Mouse (Mus musculus): ENCODE results near the gene Jtb. TPM values are rescaled to one million over a fixed set of nuclear protein-coding genes. Genes with fewer than 3 reads are reported as not detected.
A peak's percentile ranks its signal among the peaks of the same experiment; 100 is the strongest.

Gene Jtb
- polyA plus RNA-seq, 1 experiment from 2014 or later = 68.7 TPM

- no peaks in the 10 kb centered on the region for H3K27me3 ChIP-seq (ENCODE audit: insufficient read depth, low read length)
- H3K9ac ChIP-seq (replicated peaks) = no peak overlapping the region
- no peaks in the 10 kb centered on the region for H3K36me3 ChIP-seq (replicated peaks; ENCODE audit: insufficient read depth, low read length)
- H3K4me2 ChIP-seq (ENCODE audit: low read depth, low read length) = no peak overlapping the region
- peaks cover 24% of the 10 kb centered on the region for H3K4me1 ChIP-seq (ENCODE audit: insufficient read depth)
- no peaks in the 10 kb centered on the region for H3K9me3 ChIP-seq (ENCODE audit: low read length)
- H3K4me3 ChIP-seq (ENCODE audit: low read depth, low read length) = no peak overlapping the region
- TF ChIP-seq CTCF (IDR thresholded peaks at IDR 0.05; ENCODE audit: low read depth) (no peak), EP300 (IDR thresholded peaks at IDR 0.05; ENCODE audit: low read depth) (no peak)
- 69% methylated on average over 10 of the region's 10 CpGs for WGBS (ENCODE audit: insufficient replicate concordance)
- no peak for DNase-seq
- H3K27ac ChIP-seq (ENCODE audit: low read depth) = no peak overlapping the region
- ATAC-seq = no peak
Observed at GRCm38 (mm10) chr3:90241669-90242358, 10.4 kb downstream of the Jtb start.

DNA sequence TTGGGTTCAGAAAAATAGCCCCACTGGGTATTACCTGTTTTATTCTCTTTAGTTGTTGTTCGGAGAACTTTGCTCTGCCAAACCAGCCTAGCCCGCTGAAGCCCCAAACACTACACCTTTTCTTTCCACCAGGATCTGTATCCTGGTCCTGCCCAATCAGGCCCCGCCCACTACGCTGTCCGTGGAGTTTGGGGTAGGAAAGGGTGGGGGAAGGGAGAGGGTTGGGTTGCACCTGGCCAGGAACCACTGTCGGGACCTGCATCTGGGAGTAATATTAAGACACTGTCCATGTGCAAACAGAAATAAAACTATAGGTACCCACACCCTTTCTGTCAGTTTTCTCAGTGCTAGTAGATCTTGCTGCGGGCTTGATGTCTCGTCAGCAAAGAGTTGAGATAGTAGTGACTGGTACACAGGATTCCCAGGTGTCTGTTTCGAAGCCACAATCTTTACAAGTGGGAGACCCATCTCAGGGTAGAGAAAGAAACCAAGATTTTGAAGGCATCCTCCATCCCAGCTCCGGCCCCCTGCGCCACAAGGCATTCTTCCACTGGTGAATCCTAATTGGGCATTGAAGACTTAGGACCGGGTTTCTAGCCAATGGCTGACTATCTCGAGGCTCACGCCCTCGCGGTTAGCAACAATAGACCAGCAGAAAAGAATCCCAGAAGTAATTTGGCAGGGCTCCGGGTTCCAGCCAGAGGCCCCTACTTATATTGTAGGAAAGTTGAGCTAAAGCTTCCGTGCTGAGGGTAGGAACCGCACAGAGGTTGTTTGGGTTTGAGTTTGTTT lies 11.8 kb downstream of the Jtb start, which contains the start of gene Creb3l4:
Creb3l4 (minus strand) TSS at position 529 of the 792 bp plus-strand sequence.
- Histone ChIP-seq H3K36me3 (replicated peaks; ENCODE audit: insufficient read depth, low read length) (no peaks in the 10 kb centered on the region), H3K4me3 (ENCODE audit: low read depth, low read length) (peak within 1 kb of the TSS; percentile 21), H3K27me3 (ENCODE audit: insufficient read depth, low read length) (no peaks in the 10 kb centered on the region), H3K9ac (replicated peaks) (no peak within 1 kb of the TSS), H3K27ac (ENCODE audit: low read depth) (no peak within 1 kb of the TSS), H3K4me2 (ENCODE audit: low read depth, low read length) (peak within 1 kb of the TSS; percentile 63), H3K9me3 (ENCODE audit: low read length) (no peaks in the 10 kb centered on the region), H3K4me1 (ENCODE audit: insufficient read depth) (peaks cover 28% of the 10 kb centered on the region)
- WGBS (ENCODE audit: insufficient replicate concordance) = 26% methylated on average over 19 of the region's 19 CpGs
- ATAC-seq (no peak), DNase-seq (no peak)
- no peak for TF ChIP-seq EP300 (IDR thresholded peaks at IDR 0.05; ENCODE audit: low read depth)
- TF ChIP-seq CTCF (IDR thresholded peaks at IDR 0.05; ENCODE audit: low read depth) = no peak

GRCm38 (mm10) chr3:90245406-90245805 lies 14.0 kb downstream of the Jtb start:
- DNase-seq (no peak), ATAC-seq (no peak)
- no peak overlapping the region for H3K27ac ChIP-seq (ENCODE audit: low read depth)

GRCm38 (mm10) chr3:90247630-90247959 lies 16.2 kb downstream of the Jtb start:
- Histone ChIP-seq H3K4me3 (ENCODE audit: low read depth, low read length) (peak overlapping the region; percentile 61), H3K27ac (ENCODE audit: low read depth) (peak overlapping the region; percentile 91), H3K36me3 (replicated peaks; ENCODE audit: insufficient read depth, low read length) (peaks cover 12% of the 10 kb centered on the region), H3K4me1 (ENCODE audit: insufficient read depth) (peaks cover 12% of the 10 kb centered on the region), H3K4me2 (ENCODE audit: low read depth, low read length) (peak overlapping the region; percentile 84), H3K9ac (replicated peaks) (peak overlapping the region; percentile 70), H3K9me3 (ENCODE audit: low read length) (no peaks in the 10 kb centered on the region), H3K27me3 (ENCODE audit: insufficient read depth, low read length) (no peaks in the 10 kb centered on the region)
- DNase-seq (no peak), ATAC-seq (no peak; the same call in 1 of the 2 replicates)
- TF ChIP-seq EP300 (IDR thresholded peaks at IDR 0.05; ENCODE audit: low read depth) (no peak), CTCF (IDR thresholded peaks at IDR 0.05; ENCODE audit: low read depth) (no peak)
- WGBS (ENCODE audit: insufficient replicate concordance) = 5% methylated on average over 3 of the region's 3 CpGs

More at GRCm38 (mm10) chr3:90245406-90245805, 14.0 kb downstream of the Jtb start:
- Histone ChIP-seq H3K27me3 (ENCODE audit: insufficient read depth, low read length) (no peaks in the 10 kb centered on the region), H3K4me3 (ENCODE audit: low read depth, low read length) (no peak overlapping the region), H3K9me3 (ENCODE audit: low read length) (no peaks in the 10 kb centered on the region), H3K4me2 (ENCODE audit: low read depth, low read length) (no peak overlapping the region), H3K4me1 (ENCODE audit: insufficient read depth) (peaks cover 28% of the 10 kb centered on the region), H3K9ac (replicated peaks) (no peak overlapping the region), H3K36me3 (replicated peaks; ENCODE audit: insufficient read depth, low read length) (peaks cover under 1% of the 10 kb centered on the region)
- TF ChIP-seq EP300 (IDR thresholded peaks at IDR 0.05; ENCODE audit: low read depth) (no peak), CTCF (IDR thresholded peaks at IDR 0.05; ENCODE audit: low read depth) (no peak)
- 51% methylated on average over 2 of the region's 2 CpGs for WGBS (ENCODE audit: insufficient replicate concordance)

DNA sequence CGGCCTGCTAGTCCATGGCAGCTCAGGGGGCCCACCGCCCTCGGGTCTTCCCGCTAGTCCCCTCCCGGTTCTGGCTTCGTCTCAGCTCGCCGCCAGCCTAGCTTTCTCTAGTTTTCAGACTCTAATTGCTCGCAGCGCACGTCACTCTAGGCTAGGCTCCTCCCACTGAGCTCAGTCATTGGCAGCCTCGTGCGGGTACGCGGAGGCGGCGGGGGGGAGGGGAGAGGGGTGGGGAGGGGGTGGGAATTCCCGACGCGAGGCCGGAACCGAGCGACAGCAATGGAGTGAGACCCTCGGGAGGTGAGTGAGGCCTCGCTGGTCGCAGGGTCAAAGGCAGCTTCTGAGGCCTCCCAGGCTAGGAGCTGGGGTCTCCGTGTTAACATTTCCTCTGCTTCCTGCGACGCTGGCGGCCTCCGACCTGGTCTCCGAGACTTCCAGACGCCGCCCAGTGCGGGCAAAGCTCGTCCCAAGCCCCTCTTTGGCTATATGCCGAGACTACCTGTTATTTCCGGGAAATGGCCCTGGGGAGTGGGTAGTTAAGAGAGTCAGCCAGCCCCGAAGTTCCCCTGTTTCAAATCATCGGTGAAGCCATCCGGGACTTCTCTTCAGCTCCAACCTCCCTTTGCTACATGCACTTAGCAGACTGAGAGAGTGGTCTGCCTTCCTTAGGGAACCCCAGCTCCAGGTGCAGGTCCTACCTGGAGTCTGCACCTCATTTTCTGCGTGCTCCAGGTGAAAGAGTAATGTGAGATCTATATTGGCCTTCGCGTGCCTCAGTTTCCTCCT lies 16.8 kb downstream of the Jtb start, which contains the start of gene Slc39a1:
Slc39a1 (plus strand) TSS at position 213 of the 786 bp plus-strand sequence.
- Histone ChIP-seq H3K27ac (ENCODE audit: low read depth) (peak within 1 kb of the TSS; percentile 91), H3K4me3 (ENCODE audit: low read depth, low read length) (peak within 1 kb of the TSS; percentile 61), H3K27me3 (ENCODE audit: insufficient read depth, low read length) (no peaks in the 10 kb centered on the region), H3K4me1 (ENCODE audit: insufficient read depth) (peaks cover 7% of the 10 kb centered on the region), H3K36me3 (replicated peaks; ENCODE audit: insufficient read depth, low read length) (peaks cover 12% of the 10 kb centered on the region), H3K4me2 (ENCODE audit: low read depth, low read length) (peak within 1 kb of the TSS; percentile 84), H3K9me3 (ENCODE audit: low read length) (no peaks in the 10 kb centered on the region), H3K9ac (replicated peaks) (peak within 1 kb of the TSS; percentile 70)
- DNase-seq = peak; percentile 90
- TF ChIP-seq EP300 (IDR thresholded peaks at IDR 0.05; ENCODE audit: low read depth) (no peak), CTCF (IDR thresholded peaks at IDR 0.05; ENCODE audit: low read depth) (no peak)
- WGBS (ENCODE audit: insufficient replicate concordance) = under 1% methylated on average over 39 of the region's 44 CpGs
- ATAC-seq = peak; percentile 93
